Mouse (Mus musculus): Measurements from ENCODE around the gene Gm45208.

GRCm38 (mm10) chrX:7680057-7680412 lies 42.0 kb upstream of the Gm45208 start:
- TF ChIP-seq CTCF (IDR thresholded peaks at IDR 0.05; ENCODE audit: extremely low read depth, insufficient read depth, low read length), result no peak
- no peak for TF ChIP-seq POLR2A (IDR thresholded peaks at IDR 0.05; ENCODE audit: extremely low read depth, insufficient read depth, low read length)

Data from cortical plate, adult 2 months (tissue).